Comparison of ENCODE assay signal across 17 mouse cellular contexts in the genomic region with DNA sequence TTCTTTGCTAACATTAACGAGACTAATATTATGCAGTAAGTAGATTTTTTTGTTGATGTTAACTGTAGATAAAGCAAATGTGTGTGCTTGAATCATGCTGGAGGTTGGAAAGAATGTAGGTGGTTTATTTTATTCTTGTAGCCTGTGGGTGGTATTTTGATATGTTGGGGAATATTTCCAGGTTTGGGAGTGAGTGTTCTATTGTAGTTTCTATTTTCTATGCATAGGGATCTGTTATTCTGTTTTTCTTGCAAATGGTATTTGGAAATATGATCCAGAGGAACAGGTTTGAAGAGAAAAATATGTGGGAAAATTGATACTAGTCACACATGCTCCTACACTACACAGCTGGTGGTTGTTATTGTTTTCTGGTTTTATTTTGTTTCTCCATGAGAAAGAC.
"Had no signal": no experiment of that assay in that cellular context is flagged by ENCODE, and none has a peak within 500 bp of the region (broad histone marks: within the 10 kb centered on the region; RNA-seq: fewer than 3 reads in every experiment).

No protein-coding gene starts in this region.

- DNase-seq: liver, postnatal 0 days; lung, adult 2 months; lung, postnatal 14 days; lung, postnatal 36 days; midbrain, embryonic 14.5 days; right cerebral cortex, postnatal 14 days; thymus, adult 18-20 months; thymus, postnatal 14 days; thymus, postnatal 36 days had no signal

- H3K27ac ChIP-seq: liver, embryonic 15.5 days; lung, embryonic 15.5 days; macrophage; midbrain, embryonic 12.5 days; neural tube, embryonic 12.5 days; stomach, embryonic 15.5 days; stomach, postnatal 0 days had no signal

- H3K4me3 ChIP-seq: liver, embryonic 15.5 days; lung, embryonic 15.5 days; megakaryocyte, embryonic 14.5 days; midbrain, embryonic 12.5 days; neural tube, embryonic 12.5 days; stomach, embryonic 15.5 days had no signal
